Mouse (Mus musculus) cortical plate, adult 2 months (tissue): Measurements from ENCODE around the gene Kndc1.

Experiments
- CTCF ChIP-seq: fragments of 200-500 bp; IDR thresholded peaks from 2 replicates; pipeline ENCODE4 v1.5.1; 2011; ENCODE audit warnings: mild to moderate bottlenecking, control low read depth, low read length; ENCODE audit not compliant: insufficient read depth; ENCODE audit errors: extremely low read depth
- POLR2A ChIP-seq: fragments of 200-500 bp; IDR thresholded peaks from 2 replicates; pipeline ENCODE4 v1.6.1; 2011; ENCODE audit warnings: mild to moderate bottlenecking, low read length, control low read depth; ENCODE audit not compliant: insufficient read depth; ENCODE audit errors: extremely low read depth

- TF ChIP-seq CTCF (no peak), POLR2A (no peak)
Observed at GRCm38 (mm10) chr7:139943674-139944281, 49.3 kb downstream of the Kndc1 start, which contains the start of gene Utf1.
